Mouse (Mus musculus): ENCODE results near the gene 4921524J17Rik. TPM values are rescaled to one million over a fixed set of nuclear protein-coding genes. Genes with fewer than 3 reads are reported as not detected.

4921524J17Rik gene
- 25.2 and 31.6 TPM in 2 replicates for polyA plus RNA-seq (2021; fragmentation: Nextera tagmentation)
- long read RNA-seq, experiment 1, partial matches to known transcripts: 16 of 21 reads
- long read RNA-seq, experiment 1, other reads (novel, unspliced or antisense): 1 of 21 reads
- long read RNA-seq, experiment 2, transcript 4921524J17Rik-201 (4 exons, 1,587 nt): major isoform, 101 of 107 reads
- long read RNA-seq, experiment 2, transcript 4921524J17Rik-202 (3 exons, 419 nt): minor isoform, 5 of 107 reads
- long read RNA-seq, experiment 2, partial matches to known transcripts: 0 of 107 reads
- long read RNA-seq, experiment 2, other reads (novel, unspliced or antisense): 1 of 107 reads

DNA sequence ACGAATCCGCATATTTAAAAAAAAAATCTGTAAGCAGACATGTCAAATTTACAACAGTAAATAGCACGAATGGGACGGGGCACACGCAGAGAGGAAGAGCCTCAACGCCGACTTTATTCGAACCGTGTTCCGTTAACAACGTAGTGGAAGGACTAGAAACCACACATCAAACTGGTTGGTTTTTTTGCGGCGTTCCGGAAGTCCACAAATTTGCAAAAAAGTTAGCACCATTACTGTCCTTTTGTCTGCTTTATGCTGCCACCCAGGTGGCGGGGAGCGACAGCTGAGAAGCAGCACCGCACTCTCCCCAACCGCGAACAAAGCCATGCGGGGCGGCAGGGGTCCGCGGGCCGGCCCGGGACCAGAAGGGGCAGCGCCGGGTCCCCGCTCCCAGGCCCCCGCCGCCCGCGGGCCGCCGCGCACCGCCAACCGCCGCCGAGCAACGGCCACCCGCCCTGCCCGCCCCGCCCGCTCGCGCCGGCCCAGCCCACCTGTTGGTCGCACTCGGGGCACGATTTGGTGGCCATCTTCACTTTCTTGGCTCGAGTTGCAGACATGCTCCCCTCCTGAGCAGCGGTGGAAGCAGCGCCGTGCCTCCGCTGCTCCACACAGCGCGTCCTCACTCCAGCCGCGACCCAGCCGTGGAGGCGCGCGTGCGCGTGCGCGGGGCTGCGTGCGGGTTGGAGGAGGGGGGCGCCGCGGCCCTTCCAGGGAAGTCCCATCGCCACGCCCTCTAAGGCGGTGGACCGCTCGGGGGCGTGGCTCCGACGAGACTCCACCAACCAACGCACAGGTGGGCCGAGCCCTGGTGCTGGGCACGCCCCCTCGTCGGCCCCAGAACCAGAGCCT, at the start of gene 4921524J17Rik:
TSS of gene 4921524J17Rik (minus strand) at position 666 of the 849 bp plus-strand sequence.

DNA sequence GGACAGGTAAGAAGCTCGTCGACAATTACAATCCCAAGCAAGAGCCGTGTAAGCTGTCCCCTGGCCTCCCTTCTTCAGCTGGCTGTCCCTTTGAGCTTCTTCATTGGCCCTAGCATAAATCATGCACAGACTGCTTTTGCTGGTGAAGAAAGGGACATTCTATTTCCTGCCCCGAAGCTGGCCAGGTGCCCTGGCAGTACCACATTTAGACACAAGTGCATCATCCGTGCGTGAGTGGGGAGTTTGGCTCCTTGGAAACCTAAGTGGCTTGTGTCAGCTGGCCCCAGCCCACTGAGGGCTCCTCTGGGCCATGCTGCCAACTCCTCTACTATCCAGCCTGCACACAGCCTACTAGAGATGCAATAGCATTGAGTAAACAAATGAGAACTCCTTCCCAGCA, 46.4 kb downstream of the 4921524J17Rik start, which contains the start of gene Mylk3:
TSS of gene Mylk3 (minus strand) at position 141 of the 400 bp plus-strand sequence.

Other genes with a start within 250 kb of the 4921524J17Rik start
- gene Olfr371, start 206.8 kb downstream of the 4921524J17Rik start, polyA plus RNA-seq (2021; fragmentation: Nextera tagmentation): not detected in 2 replicates
- 42.6 and 42.8 TPM in 2 replicates for gene Orc6, start 133.2 kb downstream of the 4921524J17Rik start, polyA plus RNA-seq (2021; fragmentation: Nextera tagmentation)
- 80.4 and 83.7 TPM in 2 replicates for gene Vps35, start 133.0 kb downstream of the 4921524J17Rik start, polyA plus RNA-seq (2021; fragmentation: Nextera tagmentation)
- gene Mylk3, start 46.5 kb downstream of the 4921524J17Rik start, polyA plus RNA-seq (2021; fragmentation: Nextera tagmentation): 0.92 and 1.3 TPM in 2 replicates
- gene Gpt2, start 59.7 kb upstream of the 4921524J17Rik start, polyA plus RNA-seq (2021; fragmentation: Nextera tagmentation): 24.2 and 25.2 TPM in 2 replicates
- 167 TPM in 2 replicates for gene Dnaja2, start 122.5 kb upstream of the 4921524J17Rik start, polyA plus RNA-seq (2021; fragmentation: Nextera tagmentation)

Measured in layer of hippocampus, adult 6 months (tissue).